Mouse (Mus musculus) lung, adult 2 months (tissue): ENCODE data around the gene Col24a1. TPM values are rescaled to one million over a fixed set of nuclear protein-coding genes. Genes with fewer than 3 reads are reported as not detected.

Experiments used
- DNase-seq: peaks from one replicate; pipeline ENCODE4 v3.0.0; 2022
- H3K4me1 ChIP-seq: fragments of 200-500 bp; 2 replicates; pipeline ENCODE4 v1.6.1; 2011; ENCODE audit warnings: low read length; ENCODE audit not compliant: control insufficient read depth, insufficient read depth
- H3K4me3 ChIP-seq: fragments of 200-500 bp; replicated peaks from 2 replicates; pipeline ENCODE3; 2011; ENCODE audit warnings: low read depth, mild to moderate bottlenecking, control low read depth, low read length; ENCODE audit errors: extremely low read depth
- CTCF ChIP-seq: fragments of 200-500 bp; IDR thresholded peaks from 2 replicates; pipeline ENCODE4 v1.5.1; 2011; ENCODE audit warnings: mild to moderate bottlenecking, low read length, control low read depth; ENCODE audit not compliant: insufficient read depth
- POLR2A ChIP-seq: fragments of 200-500 bp; IDR thresholded peaks from 2 replicates; pipeline ENCODE4 v1.6.1; 2011; ENCODE audit warnings: low read depth, mild to moderate bottlenecking, control low read depth, low read length, borderline replicate concordance; ENCODE audit errors: extremely low read depth
- WGBS: fragments of 180-500 bp; shearing (Covaris S2); methylation state at CpG from one replicate; pipeline ENCODE4 v1.1.7; 2018; 5-methylcytosine and 5-hydroxymethylcytosine counted together
- polyA plus RNA-seq: library from polyadenylated mRNA; depleted of rRNA; stranded (reverse); fragments of >200 nt; gene quantifications from 2 replicates; pipeline ENCODE4 v1.2.3, GENCODE M21; 2012

Col24a1 gene
- polyA plus RNA-seq, 1 experiment, result 0.11 TPM

GRCm38 (mm10) chr3:145299980-145300591 is 7.8 kb downstream of the Col24a1 start:
- Histone ChIP-seq H3K4me1 (no peaks in the 10 kb centered on the region), H3K4me3 (no peak overlapping the region)
- no peak for TF ChIP-seq POLR2A
- no peak for TF ChIP-seq CTCF
- no peak for DNase-seq
- 90% methylated on average over 5 of the region's 5 CpGs for WGBS

GRCm38 (mm10) chr3:145305311-145305710 is 13.0 kb downstream of the Col24a1 start:
- no peak for DNase-seq
- H3K4me1 ChIP-seq, result no peaks in the 10 kb centered on the region
- no peak overlapping the region for H3K4me3 ChIP-seq
- WGBS, result 34% methylated on average over 5 of the region's 5 CpGs
- TF ChIP-seq POLR2A, result no peak

- Histone ChIP-seq H3K4me1 (no peaks in the 10 kb centered on the region), H3K4me3 (no peak overlapping the region)
- DNase-seq, result no peak
- TF ChIP-seq CTCF, result no peak
- TF ChIP-seq POLR2A, result no peak
- WGBS, result 69% methylated on average over 3 of the region's 3 CpGs
Measured at GRCm38 (mm10) chr3:145307209-145307608, 14.9 kb downstream of the Col24a1 start.

- H3K4me1 ChIP-seq, result no peaks in the 10 kb centered on the region
- no peak for DNase-seq
- 77% methylated on average over 14 of the region's 14 CpGs for WGBS
- TF ChIP-seq POLR2A (no peak), CTCF (no peak)
- no peak overlapping the region for H3K4me3 ChIP-seq
Measured at GRCm38 (mm10) chr3:145320587-145321274, 28.5 kb downstream of the Col24a1 start.

DNA sequence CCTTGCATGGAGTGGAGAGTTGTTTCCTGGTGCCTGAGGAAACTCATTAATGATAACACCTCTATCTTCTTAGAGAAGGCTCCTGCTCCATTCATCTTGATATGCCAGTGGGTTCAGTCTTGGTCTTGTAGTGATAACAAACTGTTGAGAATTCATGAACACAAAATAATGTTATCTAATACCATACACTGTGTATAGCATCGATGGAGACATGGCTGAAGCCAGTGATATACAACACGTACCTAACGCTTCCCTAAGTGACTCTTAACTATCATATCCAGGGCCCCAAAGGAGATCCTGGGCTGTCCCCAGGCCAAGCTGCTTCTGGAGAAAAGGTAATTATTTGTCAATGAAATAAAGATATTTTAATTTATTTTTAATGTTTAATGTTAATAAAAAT is 33.1 kb downstream of the Col24a1 start:
- DNase-seq, result no peak
- TF ChIP-seq POLR2A (no peak), CTCF (no peak)
- 84% methylated on average over 3 of the region's 3 CpGs for WGBS
- Histone ChIP-seq H3K4me1 (no peaks in the 10 kb centered on the region), H3K4me3 (no peak overlapping the region)

DNA sequence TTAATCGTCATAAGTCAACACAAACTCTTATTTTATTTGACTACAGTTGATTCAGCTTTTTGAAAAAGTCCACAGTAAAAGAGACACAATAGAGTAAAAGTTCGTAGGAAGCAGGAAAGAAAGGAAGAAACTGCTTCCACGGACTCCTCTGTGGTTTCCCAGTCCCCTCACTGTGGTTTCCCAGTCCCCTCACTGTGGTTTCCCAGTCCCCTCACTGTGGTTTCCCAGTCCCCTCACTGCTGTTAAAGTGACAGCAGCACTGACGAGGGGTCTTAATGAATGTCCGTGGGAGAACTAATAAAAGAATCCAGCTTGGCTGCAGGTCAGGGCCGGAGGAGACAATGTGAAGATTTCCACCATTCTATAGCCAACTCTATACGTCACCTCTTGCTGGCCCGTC is 39.4 kb downstream of the Col24a1 start:
- WGBS, result 61% methylated on average over 8 of the region's 8 CpGs
- Histone ChIP-seq H3K4me1 (no peaks in the 10 kb centered on the region), H3K4me3 (no peak overlapping the region)
- TF ChIP-seq CTCF (no peak), POLR2A (no peak)
- DNase-seq, result no peak

DNA sequence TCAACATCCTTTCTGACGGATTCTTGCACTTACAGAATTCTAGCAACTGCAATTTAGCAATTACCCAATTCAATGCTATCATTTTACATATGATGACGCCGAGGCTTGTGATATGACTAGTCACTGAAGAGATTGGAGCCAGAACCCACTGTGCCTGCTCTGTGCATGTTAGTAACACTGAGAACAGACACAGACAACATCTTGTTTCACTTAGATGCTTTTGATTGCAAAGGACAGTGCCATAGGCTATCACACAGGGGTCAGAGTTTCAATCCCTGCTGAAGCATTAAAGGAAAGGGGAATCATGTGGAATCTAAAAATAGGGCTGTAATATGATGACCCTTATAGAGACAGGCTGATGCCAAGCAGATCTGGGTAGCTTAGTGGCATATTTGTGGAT is 41.8 kb downstream of the Col24a1 start:
- no peak for DNase-seq
- no peak for TF ChIP-seq CTCF
- TF ChIP-seq POLR2A, result no peak
- Histone ChIP-seq H3K4me1 (no peaks in the 10 kb centered on the region), H3K4me3 (no peak overlapping the region)
- 84% methylated on average over 3 of the region's 3 CpGs for WGBS

- WGBS, result 60% methylated on average over 2 of the region's 2 CpGs
- Histone ChIP-seq H3K4me1 (no peaks in the 10 kb centered on the region), H3K4me3 (no peak overlapping the region)
- no peak for DNase-seq
- TF ChIP-seq CTCF, result no peak
Measured at GRCm38 (mm10) chr3:145337161-145337560, 44.9 kb downstream of the Col24a1 start.

GRCm38 (mm10) chr3:145339851-145340499 is 47.7 kb downstream of the Col24a1 start:
- TF ChIP-seq POLR2A (no peak), CTCF (no peak)
- DNase-seq, result no peak
- no peak overlapping the region for H3K4me3 ChIP-seq
- H3K4me1 ChIP-seq, result no peaks in the 10 kb centered on the region
- WGBS, result 64% methylated on average over 10 of the region's 10 CpGs

- TF ChIP-seq POLR2A, result no peak
- no peak for TF ChIP-seq CTCF
- no peak overlapping the region for H3K4me3 ChIP-seq
- WGBS, result 94% methylated on average over 3 of the region's 3 CpGs
- DNase-seq, result no peak
- H3K4me1 ChIP-seq, result no peaks in the 10 kb centered on the region
Measured at GRCm38 (mm10) chr3:145348690-145349089, 56.4 kb downstream of the Col24a1 start.

DNA sequence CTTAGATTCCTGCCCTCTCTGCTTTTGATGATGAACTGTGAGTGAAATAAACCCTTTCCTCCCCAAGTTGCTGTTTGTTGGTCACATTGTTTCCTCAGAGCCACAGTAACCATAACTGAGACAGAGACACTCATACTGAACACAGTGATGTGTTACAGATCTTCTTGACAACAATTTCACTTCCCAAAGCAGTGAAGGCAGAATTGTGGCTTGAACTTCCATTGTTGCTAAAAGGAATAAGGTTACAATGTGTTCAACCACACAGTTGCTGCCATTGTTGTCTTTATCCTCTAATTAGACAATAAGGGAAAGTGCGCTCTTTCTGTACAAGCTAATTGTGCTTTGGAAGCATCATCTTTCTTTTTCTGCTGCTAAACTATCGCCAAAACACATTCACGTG is 61.7 kb downstream of the Col24a1 start:
- 88% methylated on average over 3 of the region's 3 CpGs for WGBS
- Histone ChIP-seq H3K4me3 (no peak overlapping the region), H3K4me1 (no peaks in the 10 kb centered on the region)
- no peak for DNase-seq
- TF ChIP-seq POLR2A, result no peak
- TF ChIP-seq CTCF, result no peak
